Mouse (Mus musculus) kidney, postnatal 36 days (tissue): ENCODE results near the gene Igf2r.

ENCODE experiments used
- DNase-seq, 2 experiments: peaks; one replicate each; pipeline ENCODE4 v3.0.0; 2021 to 2022; ENCODE audit warnings: mixed read lengths in 2 of 2

The Igf2r gene

GRCm38 (mm10) chr17:12781101-12781500, 11.6 kb upstream of the Igf2r start:
- no peak for DNase-seq

DNA sequence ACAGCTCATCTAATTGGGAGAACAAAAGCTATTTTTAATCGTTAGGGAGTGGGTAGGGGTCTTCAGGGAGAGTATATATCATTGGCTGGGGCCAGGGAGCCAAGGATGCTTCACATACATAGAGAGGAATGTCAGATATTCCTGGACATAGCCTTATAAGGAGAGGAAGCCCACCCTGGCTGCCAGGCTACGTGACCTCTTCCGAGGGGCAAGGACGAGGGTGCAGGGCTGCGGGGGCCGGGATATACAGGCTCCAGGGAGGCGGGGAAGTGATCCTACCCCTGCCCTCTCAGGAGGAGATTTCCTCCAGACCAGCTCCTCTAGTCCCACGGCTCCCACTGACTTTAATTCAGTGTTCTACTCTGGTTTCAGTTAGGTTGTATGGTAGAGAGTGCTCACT, 10.7 kb upstream of the Igf2r start:
- no peak for DNase-seq

- DNase-seq = peak; percentile 32 to 39
Measured at GRCm38 (mm10) chr17:12779442-12779841, 10.0 kb upstream of the Igf2r start.

- no peak for DNase-seq
Measured at GRCm38 (mm10) chr17:12773956-12774355, 4.5 kb upstream of the Igf2r start.

DNA sequence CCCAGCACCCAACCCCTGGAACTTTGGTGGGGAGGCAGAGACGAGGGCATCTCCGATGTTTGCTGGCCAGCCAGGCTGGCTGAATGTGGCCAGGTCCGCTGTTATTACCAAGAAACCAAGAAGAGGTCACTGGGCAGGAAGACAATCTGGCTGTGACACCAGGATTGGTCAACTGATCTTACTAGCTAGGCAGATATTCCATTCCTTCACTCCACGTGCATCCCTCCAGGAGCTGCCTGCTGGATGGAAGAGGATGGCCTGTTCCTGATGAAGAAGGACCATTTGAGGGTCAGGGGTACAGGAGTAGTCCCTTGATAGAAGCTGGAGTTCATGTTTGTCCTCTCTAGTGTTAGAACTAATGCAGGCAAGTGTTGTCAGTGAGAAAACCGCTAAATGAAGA, 1.0 kb upstream of the Igf2r start:
- DNase-seq = no peak

- peak in 1 of 2 experiments; percentile 30 for DNase-seq
Measured at GRCm38 (mm10) chr17:12768415-12769379, 767 bp downstream of the Igf2r start.

GRCm38 (mm10) chr17:12767294-12767852, 2.1 kb downstream of the Igf2r start:
- no peak for DNase-seq

DNA sequence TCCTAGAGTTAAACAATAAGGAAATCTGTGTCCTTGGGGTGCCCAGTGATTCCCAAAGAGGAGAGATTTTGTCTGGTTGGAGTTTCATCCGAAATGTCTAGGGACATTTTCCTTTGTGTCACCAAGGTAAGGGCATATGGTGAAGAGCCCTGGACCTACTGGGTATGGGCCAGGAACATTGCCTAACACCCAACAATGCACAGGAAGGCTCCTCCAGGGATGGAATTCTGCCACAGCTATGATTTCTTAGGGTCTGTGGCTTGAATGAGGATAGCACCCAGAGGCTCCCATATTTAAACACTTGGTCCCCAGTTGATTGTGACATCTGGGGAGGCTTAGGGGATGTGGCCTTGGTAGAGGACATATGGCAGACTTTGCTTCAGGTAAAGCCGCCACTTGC, 6.1 kb downstream of the Igf2r start:
- DNase-seq = no peak

DNA sequence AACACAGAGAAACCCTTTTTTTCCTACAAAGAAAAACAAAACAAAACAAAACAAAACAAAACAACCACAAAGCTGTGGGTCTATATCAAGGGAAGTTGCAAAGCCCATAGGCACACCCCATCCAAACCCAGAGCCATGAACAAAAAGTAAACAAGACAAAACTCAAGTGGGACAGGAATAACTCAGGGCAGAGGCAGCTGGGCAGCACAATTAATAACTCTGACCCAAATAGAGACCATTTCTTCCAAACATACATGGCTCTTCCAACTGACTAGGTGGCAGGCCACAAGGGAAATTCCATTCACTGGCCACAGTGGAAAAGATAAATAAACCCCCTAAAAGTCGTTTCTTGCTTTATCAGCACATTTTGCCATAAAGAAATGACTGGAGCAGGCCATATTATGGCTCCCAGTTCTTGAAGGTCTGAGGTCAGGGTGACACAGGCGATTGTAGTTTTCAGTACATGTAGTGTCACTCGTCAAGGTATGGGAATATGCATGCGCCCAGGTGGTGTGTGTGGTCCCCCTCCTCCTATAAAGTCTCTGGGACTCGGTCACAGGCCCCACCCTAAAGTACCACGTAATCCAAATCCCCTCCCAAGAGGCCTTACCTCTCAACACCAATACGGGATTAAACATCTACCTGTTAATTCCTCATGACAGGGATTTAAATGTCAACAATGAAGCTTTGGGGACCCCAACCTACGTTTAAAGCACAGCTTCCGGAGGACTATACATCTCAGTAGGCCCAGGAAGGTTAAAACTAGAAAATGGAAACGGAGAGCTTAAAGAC, 8.9 kb downstream of the Igf2r start:
- no peak for DNase-seq

DNA sequence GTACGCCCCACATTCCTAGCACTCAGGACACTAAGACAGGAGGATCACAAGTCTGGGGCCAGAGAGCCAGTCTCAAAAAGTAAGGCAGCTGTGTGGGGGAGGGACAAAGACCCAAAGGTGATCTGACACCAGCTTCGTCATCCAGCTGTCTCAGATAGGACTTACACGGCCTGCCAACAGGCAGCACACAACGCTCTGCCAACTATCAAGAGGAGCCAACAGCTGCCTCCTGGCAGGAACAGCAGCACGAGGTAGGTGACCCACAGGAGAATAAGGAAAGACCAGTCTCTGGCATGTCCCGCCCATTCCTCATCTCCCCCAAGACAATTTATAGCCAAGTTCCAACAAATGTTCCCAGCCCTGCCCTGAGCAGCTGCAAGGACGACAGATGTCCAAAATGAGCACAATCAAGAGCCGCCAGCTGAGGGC, 9.8 kb downstream of the Igf2r start:
- no peak for DNase-seq

DNA sequence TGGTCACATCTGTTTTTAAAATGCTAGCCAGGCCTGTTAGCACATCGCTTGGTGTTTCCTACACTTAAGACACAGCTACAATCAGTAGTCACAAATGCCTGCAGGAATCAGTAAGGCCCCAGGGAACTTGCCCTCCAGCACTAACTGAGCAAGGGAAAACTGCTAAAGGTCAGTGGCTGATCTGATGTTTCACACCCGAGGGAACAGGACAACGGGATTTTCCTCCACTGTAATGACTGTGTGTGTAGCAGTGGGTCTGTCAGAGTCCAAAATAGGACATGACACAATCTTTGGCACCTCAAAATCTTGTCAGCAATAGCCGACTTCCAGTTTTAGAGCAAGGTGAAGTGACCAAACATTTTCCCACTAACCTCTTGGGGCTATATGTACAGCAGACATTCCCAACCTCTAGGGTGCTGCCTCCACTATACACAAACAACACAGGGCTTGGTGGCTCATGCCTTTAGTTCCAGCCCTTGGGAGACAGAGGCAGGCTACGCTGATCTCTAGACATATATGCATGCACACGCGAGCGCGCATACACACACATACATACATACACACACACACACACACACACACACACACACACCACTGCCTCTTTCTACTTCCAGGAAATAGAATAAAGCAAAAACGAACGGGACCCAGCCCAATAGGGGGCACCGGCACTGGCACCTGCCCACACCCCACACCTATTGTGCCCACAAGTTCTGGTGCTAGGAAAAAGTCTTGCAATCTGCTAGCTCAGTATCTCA, 10.6 kb downstream of the Igf2r start:
- peak in 1 of 2 experiments; percentile 16 for DNase-seq

GRCm38 (mm10) chr17:12757990-12758389, 11.5 kb downstream of the Igf2r start:
- DNase-seq = peak; percentile 60 to 63

- no peak for DNase-seq
Measured at GRCm38 (mm10) chr17:12757161-12757560, 12.3 kb downstream of the Igf2r start.

- no peak for DNase-seq
Measured at GRCm38 (mm10) chr17:12755951-12756350, 13.5 kb downstream of the Igf2r start.

DNA sequence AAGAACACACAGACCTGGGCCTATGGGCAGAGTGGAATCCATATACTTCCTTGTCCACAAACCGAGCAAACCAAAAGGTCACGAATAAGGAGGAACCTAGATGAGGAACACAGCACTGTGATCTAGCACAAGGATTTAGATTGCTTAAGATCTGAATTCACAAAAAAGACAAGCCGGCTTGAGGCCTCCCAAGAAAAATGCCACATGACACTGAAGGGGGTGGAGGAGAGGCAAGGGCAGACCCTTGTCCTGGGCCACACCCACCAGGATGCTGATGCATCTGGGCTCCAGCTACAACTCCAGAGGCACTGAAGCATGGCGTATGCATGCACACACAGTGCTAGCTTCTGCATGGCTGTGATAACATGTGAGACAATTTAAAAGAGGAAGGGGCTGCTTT, 14.3 kb downstream of the Igf2r start:
- DNase-seq = peak in 1 of 2 experiments; percentile 37

GRCm38 (mm10) chr17:12754243-12755007, 15.0 kb downstream of the Igf2r start:
- no peak for DNase-seq

DNA sequence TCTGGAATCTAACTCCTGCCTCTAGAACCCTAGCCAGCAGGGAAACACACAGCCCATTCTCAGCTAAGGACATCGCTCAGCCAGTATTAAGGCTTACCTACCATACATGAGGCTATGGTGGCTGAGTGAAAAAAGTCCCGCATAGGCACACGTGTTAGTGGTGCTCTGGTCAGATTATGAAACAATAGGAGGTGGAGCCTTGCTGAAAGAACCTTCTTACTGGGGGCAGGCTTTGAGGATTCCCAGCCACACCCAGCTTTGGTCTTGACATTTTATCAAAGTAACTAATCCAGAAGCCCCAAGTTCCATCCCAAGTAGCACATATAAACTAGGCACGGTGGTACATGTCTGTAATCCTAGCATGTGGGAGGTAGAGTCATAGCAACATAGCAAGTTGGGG, 16.4 kb downstream of the Igf2r start:
- DNase-seq = no peak

DNA sequence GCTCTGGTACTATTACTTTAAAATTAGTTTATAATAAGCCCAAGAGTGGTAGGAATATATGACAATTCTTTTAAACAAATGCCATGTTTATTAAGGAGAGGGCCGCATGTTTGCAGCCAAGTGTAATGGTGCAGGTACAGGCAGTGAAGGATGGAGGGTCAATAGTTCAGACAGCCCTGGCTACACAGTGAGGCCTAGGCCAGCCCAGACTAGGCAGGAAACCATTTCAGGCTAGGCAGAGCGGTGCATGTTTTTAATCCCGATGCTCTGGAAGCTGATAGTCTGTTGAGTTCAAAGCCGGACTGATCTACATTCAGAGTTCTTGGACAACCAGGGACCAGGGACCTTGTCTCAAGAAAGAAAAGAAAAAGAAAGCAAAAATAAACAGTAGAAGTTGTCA, 17.8 kb downstream of the Igf2r start:
- peak; percentile 37 to 39 for DNase-seq

DNA sequence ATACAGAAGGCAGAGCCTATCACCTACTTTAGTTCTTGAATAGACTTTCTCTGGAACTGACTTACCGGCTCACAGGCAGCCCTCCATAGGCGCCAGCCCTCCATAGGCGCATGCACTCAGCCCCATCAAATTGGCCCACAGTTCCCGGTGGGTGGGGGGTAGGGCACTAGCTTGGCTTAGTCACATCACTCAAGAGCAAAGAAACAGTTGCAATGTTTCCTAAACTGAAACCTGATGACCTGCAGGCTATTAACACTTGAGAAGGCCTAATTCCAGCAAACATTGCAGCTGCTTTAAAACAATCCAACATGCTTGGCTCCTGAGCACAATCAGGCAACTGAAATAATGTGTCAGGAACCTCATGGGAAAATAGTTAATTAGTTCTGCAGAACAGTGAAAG, 18.2 kb downstream of the Igf2r start:
- DNase-seq = peak in 1 of 2 experiments; percentile 21

DNA sequence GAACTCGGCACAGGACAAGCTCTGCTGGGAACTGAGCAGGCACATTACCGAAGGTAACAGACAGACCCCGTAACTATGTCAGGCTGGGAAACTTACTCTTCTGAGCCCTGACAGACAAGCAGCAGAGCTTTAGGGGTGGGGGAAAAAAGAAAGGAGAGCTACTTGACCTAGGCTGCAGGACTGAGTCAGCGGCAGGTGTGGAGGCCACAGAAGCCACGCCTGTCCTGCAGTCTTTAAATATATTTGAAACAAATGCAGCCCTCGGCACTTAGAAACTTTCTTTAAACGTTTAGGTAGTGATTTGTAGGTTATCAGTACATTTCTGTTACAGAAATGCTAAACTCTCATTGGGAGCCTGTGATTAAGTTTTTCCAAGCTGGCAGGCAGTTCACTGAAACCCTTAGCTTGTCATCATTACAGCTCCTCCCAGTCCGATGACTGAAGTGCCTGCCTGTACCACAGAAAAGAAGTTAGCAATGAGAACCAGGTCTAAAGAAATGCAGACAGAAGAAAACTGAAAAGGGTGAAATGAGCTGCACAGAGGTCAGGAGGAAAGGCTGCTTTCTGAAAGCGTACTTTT, 18.8 kb downstream of the Igf2r start:
- DNase-seq = no peak
